Mouse (Mus musculus) liver, embryonic 11.5 days (tissue): ENCODE measurements around the gene 4921507P07Rik. TPM values are rescaled to one million over a fixed set of nuclear protein-coding genes. Genes with fewer than 3 reads are reported as not detected.

Experiments
- ATAC-seq: fragments of 200-750 bp; cut with Nextera tagmentation; replicated peaks from 2 replicates; pipeline ENCODE4 v1.8.0; 2017; ENCODE audit warnings: moderate number of reproducible peaks, mild to moderate bottlenecking, moderate TSS enrichment, moderate library complexity; ENCODE audit not compliant: low FRiP score
- DNase-seq: peaks from one replicate; pipeline ENCODE4 v3.0.0-alpha.2; 2017; ENCODE audit warnings: low spot score
- H3K27ac ChIP-seq: fragments of 300-500 bp; sonication (generic); 2 replicates; pipeline ENCODE4 v1.5.1; 2014; ENCODE audit warnings: mild to moderate bottlenecking, low read depth, low read length, control low read depth
- H3K27me3 ChIP-seq: fragments of 300-500 bp; sonication (generic); replicated peaks from 2 replicates; pipeline ENCODE4 v1.6.1; 2014; ENCODE audit warnings: low read length, mixed read lengths; ENCODE audit not compliant: control insufficient read depth, insufficient read depth
- H3K36me3 ChIP-seq: fragments of 300-500 bp; sonication (generic); 2 replicates; pipeline ENCODE4 v1.6.1; 2014; ENCODE audit warnings: mild to moderate bottlenecking, low read length, moderate library complexity, mixed read lengths; ENCODE audit not compliant: control insufficient read depth, insufficient read depth
- H3K4me1 ChIP-seq: fragments of 300-500 bp; sonication (generic); replicated peaks from 2 replicates; pipeline ENCODE4 v1.6.1; 2014; ENCODE audit warnings: low read length, mixed read lengths; ENCODE audit not compliant: control insufficient read depth, insufficient read depth
- H3K4me2 ChIP-seq: fragments of 300-500 bp; sonication (generic); 2 replicates; pipeline ENCODE4 v1.6.1; 2014; ENCODE audit warnings: mild to moderate bottlenecking, control low read depth, moderate library complexity
- H3K4me3 ChIP-seq: fragments of 300-500 bp; sonication (generic); 2 replicates; pipeline ENCODE4 v1.5.1; 2014; ENCODE audit warnings: low read depth, low read length, control low read depth
- H3K9ac ChIP-seq: fragments of 300-500 bp; sonication (generic); 2 replicates; pipeline ENCODE4 v1.6.1; 2014; ENCODE audit warnings: low read depth, low read length, control low read depth
- H3K9me3 ChIP-seq: fragments of 300-500 bp; sonication (generic); 2 replicates; pipeline ENCODE4 v1.6.1; 2016; ENCODE audit warnings: low read length, inconsistent platforms, mixed read lengths; ENCODE audit not compliant: control insufficient read depth
- WGBS: fragments of 180-500 bp; shearing (Covaris S2); extraction: QIAGEN DNeasy Blood & Tissue Kit; methylation state at CpG from one replicate; pipeline ENCODE4 v1.1.7; 2014; 5-methylcytosine and 5-hydroxymethylcytosine counted together
- polyA plus RNA-seq: library from polyadenylated mRNA; unstranded; fragments of >200 nt; fragmentation: Nextera tagmentation; extraction: Ambion mirVana; gene quantifications from 2 replicates; pipeline ENCODE4 v1.2.1, GENCODE M21; 2014

Gene 4921507P07Rik
- polyA plus RNA-seq, 1 experiment from 2014 or later, result 0.15 TPM

DNA sequence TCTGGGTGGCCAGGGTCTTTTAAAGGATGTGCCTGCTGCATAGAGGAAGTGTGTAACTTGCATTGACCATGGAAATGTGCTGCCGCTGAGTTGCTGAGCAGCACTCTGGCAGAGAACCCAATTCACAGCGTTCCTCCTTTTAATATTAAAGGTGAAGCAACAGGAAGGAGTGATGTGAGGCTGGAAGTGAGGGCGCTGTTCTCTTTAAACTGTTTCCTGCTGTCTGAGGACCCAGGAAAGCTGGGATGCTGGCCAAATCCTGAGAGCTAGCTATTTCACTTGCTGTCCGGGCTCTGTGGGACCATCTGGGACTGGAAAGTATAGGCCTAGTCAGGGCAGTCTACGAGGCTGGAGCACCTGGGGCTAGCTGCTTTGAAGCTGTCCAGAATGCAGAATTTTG lies 2.1 kb upstream of the 4921507P07Rik start:
- Histone ChIP-seq H3K4me2 (no peak overlapping the region), H3K9ac (no peak overlapping the region), H3K27me3 (no peaks in the 10 kb centered on the region), H3K27ac (no peak overlapping the region), H3K36me3 (no peaks in the 10 kb centered on the region), H3K4me1 (peaks cover 4% of the 10 kb centered on the region; the same call in 1 of the 2 replicates), H3K9me3 (0 out of 2 replicates have a peak, but pooled peaks cover 2% of the 10 kb centered on the region), H3K4me3 (no peak overlapping the region)
- ATAC-seq, result no peak
- no peak for DNase-seq
- 70% methylated on average over 5 of the region's 5 CpGs for WGBS

DNA sequence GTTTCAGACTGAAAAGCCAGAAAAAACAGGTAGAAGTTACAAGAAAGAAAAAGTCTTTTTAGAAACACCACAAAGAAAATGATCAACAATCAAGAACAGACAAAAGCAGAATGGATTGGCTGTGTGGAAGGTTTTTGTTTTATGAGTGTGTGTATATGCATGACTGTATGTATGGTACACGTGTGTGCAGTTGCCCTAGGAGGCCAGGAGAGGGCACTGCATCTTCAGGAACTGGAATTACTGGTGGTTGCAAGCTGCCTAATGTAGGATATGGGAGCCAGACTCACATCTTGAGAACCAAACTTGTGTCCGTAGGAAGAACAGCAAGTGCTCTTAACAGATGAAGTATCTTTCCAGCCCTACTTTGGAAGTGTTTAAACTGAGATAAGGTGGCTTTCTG lies 2.1 kb downstream of the 4921507P07Rik start:
- ATAC-seq (no peak), DNase-seq (no peak)
- Histone ChIP-seq H3K9me3 (0 out of 2 replicates have a peak, but pooled peaks cover 2% of the 10 kb centered on the region), H3K4me3 (no peak overlapping the region), H3K9ac (no peak overlapping the region), H3K27me3 (no peaks in the 10 kb centered on the region), H3K4me1 (peaks cover 4% of the 10 kb centered on the region; the same call in 1 of the 2 replicates), H3K36me3 (no peaks in the 10 kb centered on the region), H3K4me2 (no peak overlapping the region), H3K27ac (no peak overlapping the region)
- 72% methylated on average over 2 of the region's 2 CpGs for WGBS

DNA sequence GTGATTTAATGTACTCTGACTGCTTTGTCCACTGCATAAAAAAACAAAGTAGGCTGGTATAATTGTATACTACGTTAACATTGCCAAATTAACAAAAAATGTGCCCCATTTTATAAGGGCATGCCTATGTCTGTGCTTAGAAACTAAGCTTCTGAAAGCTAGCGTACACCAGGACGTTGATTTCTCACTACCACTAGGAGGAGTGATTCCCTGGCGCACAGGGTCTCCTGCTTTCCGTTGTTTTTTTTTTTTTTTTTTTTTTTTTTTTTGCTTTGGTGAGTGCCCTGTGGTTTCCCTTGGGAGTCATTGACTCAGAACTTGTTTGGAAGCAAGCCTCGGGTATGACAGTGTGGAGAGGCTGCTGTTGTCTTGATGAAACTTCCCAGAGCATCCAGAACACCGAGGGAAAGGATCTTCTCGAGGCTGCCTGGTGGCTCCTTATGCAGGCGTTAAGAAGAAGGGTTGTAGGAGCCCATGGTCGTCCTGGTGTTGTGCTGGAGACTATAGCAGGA lies 3.0 kb downstream of the 4921507P07Rik start:
- Histone ChIP-seq H3K9me3 (0 out of 2 replicates have a peak, but pooled peaks cover 2% of the 10 kb centered on the region), H3K4me1 (peaks cover 4% of the 10 kb centered on the region; the same call in 1 of the 2 replicates), H3K27me3 (no peaks in the 10 kb centered on the region), H3K4me3 (no peak overlapping the region), H3K27ac (no peak overlapping the region), H3K9ac (no peak overlapping the region), H3K36me3 (no peaks in the 10 kb centered on the region), H3K4me2 (no peak overlapping the region)
- ATAC-seq (no peak), DNase-seq (no peak)
- WGBS, result 67% methylated on average over 10 of the region's 10 CpGs

DNA sequence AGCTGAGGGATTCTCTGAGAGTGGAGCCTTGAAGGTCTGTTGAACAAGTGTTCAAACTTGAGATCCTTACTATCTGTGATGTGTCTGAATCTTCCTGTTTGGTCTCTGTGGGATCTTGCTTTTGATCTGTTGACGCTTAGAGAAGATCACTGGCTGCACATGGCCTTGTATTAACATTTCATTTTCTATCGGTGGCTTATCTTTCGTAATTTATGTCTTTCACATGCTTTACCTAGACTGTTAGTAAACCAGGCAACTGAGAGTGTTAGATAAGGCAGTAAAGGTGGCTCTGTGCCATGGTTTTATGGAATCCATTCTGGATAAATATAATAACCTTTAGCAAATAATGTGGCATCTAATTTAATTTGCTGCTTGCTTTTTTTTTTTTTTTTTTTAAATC lies 6.2 kb downstream of the 4921507P07Rik start:
- Histone ChIP-seq H3K4me2 (no peak overlapping the region), H3K9me3 (0 out of 2 replicates have a peak, but pooled peaks cover 2% of the 10 kb centered on the region)

DNA sequence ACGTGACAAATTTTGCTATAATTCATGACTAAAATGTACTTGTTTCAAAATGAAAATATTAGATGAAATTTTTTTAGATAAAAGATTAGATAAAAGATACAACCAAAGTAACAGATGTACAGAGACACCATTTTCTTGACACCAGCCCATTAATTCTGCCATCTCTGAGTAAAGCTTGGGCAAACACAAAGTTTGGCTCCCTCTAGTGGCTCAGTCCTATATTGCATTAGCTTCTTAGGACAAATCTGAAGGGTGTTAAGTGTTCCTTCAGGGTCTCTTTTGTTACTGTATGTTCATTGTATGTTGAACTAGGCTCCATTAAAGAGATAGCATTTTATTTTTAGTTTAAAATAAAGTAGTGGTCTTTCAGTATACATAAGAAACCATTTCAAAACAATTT lies 8.2 kb downstream of the 4921507P07Rik start:
- no peaks in the 10 kb centered on the region for H3K9me3 ChIP-seq
- no peaks in the 10 kb centered on the region for H3K27me3 ChIP-seq
- ATAC-seq (no peak), DNase-seq (no peak)
- no peak overlapping the region for H3K27ac ChIP-seq
- H3K9ac ChIP-seq, result no peak overlapping the region
- no peaks in the 10 kb centered on the region for H3K36me3 ChIP-seq
- H3K4me1 ChIP-seq, result peaks cover 4% of the 10 kb centered on the region
- no peak overlapping the region for H3K4me3 ChIP-seq
- H3K4me2 ChIP-seq, result no peak overlapping the region
- WGBS, result 88% methylated on average over 1 of the region's 1 CpGs

More for the DNA sequence above, 6.2 kb downstream of the 4921507P07Rik start:
- 67% methylated on average over 3 of the region's 3 CpGs for WGBS
- Histone ChIP-seq H3K27ac (no peak overlapping the region), H3K36me3 (no peaks in the 10 kb centered on the region), H3K9ac (no peak overlapping the region), H3K4me3 (no peak overlapping the region), H3K4me1 (peaks cover 4% of the 10 kb centered on the region), H3K27me3 (no peaks in the 10 kb centered on the region)
- ATAC-seq, result no peak
- DNase-seq, result no peak

DNA sequence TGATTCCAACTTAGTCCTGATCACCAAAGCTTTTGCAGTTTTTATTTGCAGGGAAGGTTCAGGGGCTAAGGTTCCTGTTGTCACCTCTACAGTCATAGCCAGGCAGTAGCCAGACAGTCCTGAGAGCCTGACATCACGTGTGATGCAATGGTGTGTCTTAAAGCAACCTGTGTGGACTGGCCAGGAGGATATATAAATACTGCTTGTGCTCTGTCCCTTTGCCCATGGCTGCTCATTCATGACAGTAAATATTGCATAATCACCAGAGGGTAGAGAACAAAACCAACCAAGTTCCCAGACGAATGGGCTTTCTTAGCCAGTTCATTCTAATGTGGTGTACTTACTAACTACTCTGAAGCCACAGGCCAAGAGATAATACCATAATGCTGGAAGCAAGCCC lies 9.0 kb downstream of the 4921507P07Rik start:
- H3K36me3 ChIP-seq, result no peaks in the 10 kb centered on the region
- peaks cover 4% of the 10 kb centered on the region for H3K4me1 ChIP-seq
- no peaks in the 10 kb centered on the region for H3K27me3 ChIP-seq
- H3K4me2 ChIP-seq, result no peak overlapping the region
- no peak for DNase-seq
- 73% methylated on average over 2 of the region's 2 CpGs for WGBS
- ATAC-seq, result no peak
- H3K9me3 ChIP-seq, result no peaks in the 10 kb centered on the region
- no peak overlapping the region for H3K4me3 ChIP-seq
- no peak overlapping the region for H3K9ac ChIP-seq
- no peak overlapping the region for H3K27ac ChIP-seq

DNA sequence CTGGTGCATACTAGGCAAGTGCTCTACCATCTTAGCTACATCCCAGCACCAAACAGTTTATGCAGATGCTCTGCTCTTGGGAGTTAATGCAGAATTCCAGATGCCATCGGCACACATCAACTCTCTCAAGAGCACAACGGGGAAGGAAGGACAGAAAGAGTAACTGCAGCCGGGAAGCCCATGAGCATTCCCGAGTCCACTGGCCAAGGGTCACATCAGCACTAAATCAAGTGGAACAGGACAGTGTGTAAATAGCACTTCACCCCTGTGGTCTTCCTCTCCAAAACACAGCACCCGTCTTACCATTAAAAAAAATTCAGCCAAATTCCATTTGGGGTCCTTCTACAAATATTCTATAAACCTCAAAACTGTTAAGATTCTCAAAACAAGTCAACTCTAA lies 10.1 kb downstream of the 4921507P07Rik start:
- DNase-seq (no peak), ATAC-seq (no peak)
- no peaks in the 10 kb centered on the region for H3K36me3 ChIP-seq
- no peak overlapping the region for H3K27ac ChIP-seq
- H3K4me1 ChIP-seq, result peaks cover 4% of the 10 kb centered on the region
- no peaks in the 10 kb centered on the region for H3K9me3 ChIP-seq
- 57% methylated on average over 5 of the region's 5 CpGs for WGBS
- no peak overlapping the region for H3K9ac ChIP-seq
- no peak overlapping the region for H3K4me2 ChIP-seq
- no peak overlapping the region for H3K4me3 ChIP-seq
- H3K27me3 ChIP-seq, result no peaks in the 10 kb centered on the region

DNA sequence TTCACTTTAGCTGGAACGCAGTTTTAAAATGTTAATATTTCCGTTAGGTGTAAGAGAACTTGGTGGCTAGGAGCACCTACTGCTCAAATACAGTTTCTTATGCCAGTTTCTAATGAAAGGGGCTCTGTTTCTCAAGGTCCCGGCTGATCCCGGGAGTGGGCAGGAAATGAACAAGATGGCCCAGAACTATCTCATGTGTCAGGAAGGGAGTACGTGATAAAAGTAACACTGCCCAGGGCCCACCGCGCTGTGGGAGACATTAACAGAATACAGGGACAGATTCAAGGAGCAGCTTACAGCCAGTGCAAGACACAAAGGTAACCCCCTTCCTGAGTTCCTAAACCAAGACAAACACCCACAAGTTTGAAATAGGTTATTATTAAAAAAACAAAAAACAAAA lies 10.7 kb downstream of the 4921507P07Rik start:
- Histone ChIP-seq H3K27ac (no peak overlapping the region), H3K4me1 (peaks cover 4% of the 10 kb centered on the region), H3K9ac (no peak overlapping the region), H3K36me3 (no peaks in the 10 kb centered on the region), H3K9me3 (no peaks in the 10 kb centered on the region), H3K4me3 (no peak overlapping the region), H3K27me3 (no peaks in the 10 kb centered on the region), H3K4me2 (no peak overlapping the region)
- 54% methylated on average over 7 of the region's 7 CpGs for WGBS
- no peak for DNase-seq
- no peak for ATAC-seq

DNA sequence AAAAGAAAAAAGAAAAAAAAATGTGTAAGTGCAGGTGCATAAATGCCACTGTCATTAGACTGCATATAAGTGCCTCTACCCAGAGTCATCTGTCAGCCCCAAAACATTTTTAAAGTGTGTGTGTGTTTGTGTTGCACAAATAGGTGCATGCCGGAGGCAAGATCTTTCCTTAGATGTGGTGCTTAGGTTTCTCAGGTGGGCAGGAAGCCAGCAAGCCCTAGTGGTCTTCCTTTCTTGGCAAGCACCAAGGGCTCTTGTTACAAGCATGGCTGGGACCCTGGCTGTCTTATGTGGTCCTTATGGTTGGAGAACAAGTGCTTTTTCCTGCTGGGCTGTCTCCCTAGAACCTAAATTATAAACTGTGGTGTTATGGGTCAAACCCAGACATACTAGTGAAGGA lies 24.8 kb downstream of the 4921507P07Rik start:
- H3K4me2 ChIP-seq, result no peak overlapping the region
- 95% methylated on average over 1 of the region's 1 CpGs for WGBS

More for the DNA sequence above, 24.8 kb downstream of the 4921507P07Rik start:
- no peak overlapping the region for H3K9ac ChIP-seq
- no peaks in the 10 kb centered on the region for H3K9me3 ChIP-seq
- no peaks in the 10 kb centered on the region for H3K27me3 ChIP-seq
- H3K36me3 ChIP-seq, result no peaks in the 10 kb centered on the region
- no peak overlapping the region for H3K27ac ChIP-seq
- DNase-seq (no peak), ATAC-seq (no peak)
- no peaks in the 10 kb centered on the region; the same call in 1 of the 2 replicates for H3K4me1 ChIP-seq
- H3K4me3 ChIP-seq, result no peak overlapping the region
